In the genomic region with DNA sequence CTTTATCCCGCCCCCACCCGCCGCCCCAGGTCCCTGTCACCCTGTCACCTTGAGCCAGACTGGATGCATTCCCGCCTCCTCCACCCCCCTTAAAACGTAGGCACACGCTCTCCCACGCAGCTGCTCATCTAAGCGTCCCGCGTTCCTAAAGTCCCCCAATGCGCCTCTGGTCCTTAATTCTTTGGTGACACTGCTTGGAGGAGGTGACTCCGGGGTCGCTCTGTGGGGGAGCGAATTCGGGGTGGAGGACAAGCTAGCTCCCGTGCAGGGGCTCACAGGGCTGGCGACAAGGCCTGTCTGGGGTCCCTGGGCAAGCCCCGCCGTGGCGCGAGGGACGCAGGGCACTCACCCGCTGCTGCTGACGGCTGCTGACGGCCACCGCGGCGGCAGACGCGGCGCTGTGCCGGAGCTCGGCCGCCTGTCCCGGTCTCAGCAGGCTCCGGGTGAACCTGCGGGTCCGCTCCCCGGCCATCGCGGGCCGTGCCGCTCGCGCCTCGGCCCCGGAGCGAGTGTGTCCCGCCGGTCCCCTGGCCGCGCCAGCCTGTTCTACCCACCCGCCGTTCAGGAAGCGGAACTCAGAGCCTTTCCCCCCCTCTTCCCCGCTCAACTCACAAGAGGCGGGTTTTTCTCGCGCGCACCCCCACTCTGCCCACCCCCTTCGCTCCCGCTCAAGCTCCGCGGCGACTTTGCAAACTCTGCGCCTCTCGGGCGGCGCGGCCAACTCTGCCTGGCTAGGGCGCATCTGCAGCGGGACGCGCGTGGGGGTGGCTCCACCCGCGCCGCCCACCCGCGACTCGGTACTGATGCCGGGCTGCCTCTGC, we compare ENCODE assay signal across 8 mouse cellular contexts. TPM values are rescaled to one million over a fixed set of nuclear protein-coding genes. Genes with fewer than 3 reads are reported as not detected.
DNase-seq lines count a peak whose midpoint lies in the region; ATAC-seq lines count a peak whose summit lies in the region.

A gene (minus strand): TSS at position 551 of the 821 bp plus-strand sequence.

- no peak for DNase-seq in cerebellum, adult 9-10 months
- DNase-seq in cerebellum, postnatal 36 days = peak; percentile 11 to 17
- DNase-seq in gastrocnemius, postnatal 10 days = peak; percentile 61
- DNase-seq in intestine, embryonic 14.5 days (ENCODE audit: low spot score) = peak; percentile 77
- DNase-seq in limb, embryonic 11.5 days (ENCODE audit: low spot score) = peak; percentile 74
- DNase-seq in spleen, adult 18-20 months = peak; percentile 61 to 68

- peak within 1 kb of the TSS; percentile 57 for H3K4me3 ChIP-seq in intestine, embryonic 14.5 days (ENCODE audit: low read depth, low read length)
- peak within 1 kb of the TSS; percentile 53 for H3K4me3 ChIP-seq in limb, embryonic 11.5 days (ENCODE audit: low read depth, low read length)
- peak within 1 kb of the TSS; percentile 67 for H3K4me3 ChIP-seq in midbrain, embryonic 13.5 days (replicated peaks)

- H3K9me3 ChIP-seq in intestine, embryonic 14.5 days (ENCODE audit: control insufficient read depth, low read length) = no peaks in the 10 kb centered on the region
- H3K9me3 ChIP-seq in limb, embryonic 11.5 days (ENCODE audit: control insufficient read depth, low read length) = no peaks in the 10 kb centered on the region
- no peaks in the 10 kb centered on the region for H3K9me3 ChIP-seq in midbrain, embryonic 13.5 days

- no peaks in the 10 kb centered on the region for H3K4me1 ChIP-seq in intestine, embryonic 14.5 days (replicated peaks; ENCODE audit: control insufficient read depth, insufficient read depth, low read length)
- H3K4me1 ChIP-seq in limb, embryonic 11.5 days (ENCODE audit: control insufficient read depth, insufficient read depth, low read length) = no peaks in the 10 kb centered on the region; the same call in 1 of the 2 replicates
- H3K4me1 ChIP-seq in midbrain, embryonic 13.5 days (replicated peaks) = peaks cover 19% of the 10 kb centered on the region

- WGBS in intestine, embryonic 14.5 days = under 1% methylated on average over 82 of the region's 82 CpGs
- WGBS in limb, embryonic 11.5 days = under 1% methylated on average over 67 of the region's 82 CpGs
- WGBS in midbrain, embryonic 13.5 days = under 1% methylated on average over 82 of the region's 82 CpGs

- H3K27ac ChIP-seq in intestine, embryonic 14.5 days (ENCODE audit: low read depth) = no peak within 1 kb of the TSS
- H3K27ac ChIP-seq in limb, embryonic 11.5 days (replicated peaks; ENCODE audit: low read depth, low read length) = no peak within 1 kb of the TSS
- H3K27ac ChIP-seq in midbrain, embryonic 13.5 days = no peak within 1 kb of the TSS

- H3K4me2 ChIP-seq in intestine, embryonic 14.5 days (ENCODE audit: low read length) = peak within 1 kb of the TSS; percentile 87
- H3K4me2 ChIP-seq in limb, embryonic 11.5 days (ENCODE audit: low read depth, severe bottlenecking) = peak within 1 kb of the TSS; percentile 94
- H3K4me2 ChIP-seq in midbrain, embryonic 13.5 days (replicated peaks) = peak within 1 kb of the TSS; percentile 96

- no peaks in the 10 kb centered on the region for H3K36me3 ChIP-seq in intestine, embryonic 14.5 days (ENCODE audit: control insufficient read depth, insufficient read depth, low read length)
- no peaks in the 10 kb centered on the region for H3K36me3 ChIP-seq in limb, embryonic 11.5 days (ENCODE audit: control insufficient read depth, insufficient read depth, low read length)
- H3K36me3 ChIP-seq in midbrain, embryonic 13.5 days = no peaks in the 10 kb centered on the region

- peak within 1 kb of the TSS; percentile 53 for H3K9ac ChIP-seq in intestine, embryonic 14.5 days (ENCODE audit: low read length)
- H3K9ac ChIP-seq in limb, embryonic 11.5 days (ENCODE audit: low read length) = peak within 1 kb of the TSS; percentile 59
- peak within 1 kb of the TSS; percentile 69 for H3K9ac ChIP-seq in midbrain, embryonic 13.5 days (replicated peaks)

- ATAC-seq in cerebellum, adult (ENCODE audit: insufficient number of reproducible peaks, low FRiP score, low TSS enrichment) = peak; percentile 29; the same call in 1 of the 2 replicates
- ATAC-seq in intestine, embryonic 14.5 days (replicated peaks; ENCODE audit: low FRiP score, low TSS enrichment, low read depth) = peak; percentile 79
- ATAC-seq in limb, embryonic 11.5 days (ENCODE audit: insufficient number of reproducible peaks, low FRiP score, low TSS enrichment, low read depth) = peak; percentile 67
- ATAC-seq in midbrain, embryonic 13.5 days = peak; percentile 88

- peaks cover 26% of the 10 kb centered on the region for H3K27me3 ChIP-seq in intestine, embryonic 14.5 days (replicated peaks; ENCODE audit: control insufficient read depth, insufficient read depth, low read length)
- H3K27me3 ChIP-seq in limb, embryonic 11.5 days (ENCODE audit: control insufficient read depth, insufficient read depth, low read length) = no peaks in the 10 kb centered on the region
- H3K27me3 ChIP-seq in midbrain, embryonic 13.5 days = peaks cover 31% of the 10 kb centered on the region

RNA-seq across cellular contexts. Expression of the gene that starts here (rescaled TPM):
- 10 to 100 TPM; 12.0 to 17.2 TPM for total RNA-seq in gastrocnemius, postnatal 10 days (2021)
- 7.3 and 7.9 TPM in 2 replicates for polyA plus RNA-seq in intestine, embryonic 14.5 days (2014; fragmentation: Nextera tagmentation; extraction: Ambion mirVana)
- polyA plus RNA-seq in limb, embryonic 11.5 days (2014; fragmentation: Nextera tagmentation; extraction: Ambion mirVana) = 5.4 and 6.3 TPM in 2 replicates
- polyA plus RNA-seq in midbrain, embryonic 13.5 days (2015; fragmentation: Nextera tagmentation; extraction: Ambion mirVana) = 1.8 and 2.1 TPM in 2 replicates

Comparison
In these comparisons a context has a peak if more than half of its experiments do, and no peak if none do; other contexts are left out.
1. ATAC-seq: peak in every context shown above with its lines; median percentile 88 in midbrain, embryonic 13.5 days; 79 in intestine, embryonic 14.5 days; 67 in limb, embryonic 11.5 days; 29 in cerebellum, adult.